Mouse (Mus musculus): ENCODE results near the gene Prkcd.
"Not testable (repeated sequence)": the region's sequence is repeated elsewhere in the genome, so short reads cannot be mapped to it uniquely, and the experiment has no call there.

DNA sequence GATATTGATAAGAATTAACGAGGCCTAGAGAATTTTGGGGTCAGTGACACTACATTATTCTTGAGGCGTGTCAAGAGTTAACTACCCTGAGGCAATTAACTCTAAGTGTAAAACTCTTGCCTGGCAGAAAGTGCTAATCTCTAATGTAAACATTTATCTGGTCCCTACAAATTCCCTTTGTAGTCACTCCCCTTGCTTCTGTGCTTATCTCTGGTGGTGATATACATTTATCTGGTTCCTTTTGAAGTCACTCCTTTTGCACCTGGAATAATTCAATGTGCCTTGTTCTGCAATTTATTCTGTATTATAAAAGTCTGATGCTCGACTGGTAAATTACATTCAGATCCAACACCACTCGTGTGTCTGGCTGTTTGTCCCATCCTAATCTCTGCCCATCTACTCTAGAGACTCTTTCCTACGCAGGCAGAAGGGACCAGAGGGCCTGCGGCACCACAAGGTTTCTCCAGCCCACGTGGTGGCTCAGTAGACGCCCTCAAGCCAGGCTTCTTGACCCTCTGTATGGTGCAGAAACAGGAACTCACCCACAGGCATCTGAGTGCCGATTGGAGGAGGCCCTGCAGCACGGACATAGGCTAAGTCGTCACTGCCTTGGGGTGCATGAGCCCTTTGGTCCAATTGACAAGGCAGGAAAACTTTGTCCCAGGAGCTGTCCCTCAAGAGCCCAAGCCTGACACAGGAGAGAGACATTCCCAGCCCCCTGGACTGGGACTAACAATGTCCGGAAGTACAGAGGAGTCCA, 48.5 kb downstream of the Prkcd start:
- not testable (repeated sequence) for TF ChIP-seq CTCF (IDR thresholded peaks at IDR 0.05; ENCODE audit: low read depth, low read length); EP300 (IDR thresholded peaks at IDR 0.05; ENCODE audit: insufficient read depth, low read depth, low read length)
